Mouse (Mus musculus): Measurements from ENCODE around the gene Abcc3. TPM values are rescaled to one million over a fixed set of nuclear protein-coding genes. Genes with fewer than 3 reads are reported as not detected.

The Abcc3 gene
- polyA plus RNA-seq, 2 experiments: 3.5 to 4.7 TPM

DNA sequence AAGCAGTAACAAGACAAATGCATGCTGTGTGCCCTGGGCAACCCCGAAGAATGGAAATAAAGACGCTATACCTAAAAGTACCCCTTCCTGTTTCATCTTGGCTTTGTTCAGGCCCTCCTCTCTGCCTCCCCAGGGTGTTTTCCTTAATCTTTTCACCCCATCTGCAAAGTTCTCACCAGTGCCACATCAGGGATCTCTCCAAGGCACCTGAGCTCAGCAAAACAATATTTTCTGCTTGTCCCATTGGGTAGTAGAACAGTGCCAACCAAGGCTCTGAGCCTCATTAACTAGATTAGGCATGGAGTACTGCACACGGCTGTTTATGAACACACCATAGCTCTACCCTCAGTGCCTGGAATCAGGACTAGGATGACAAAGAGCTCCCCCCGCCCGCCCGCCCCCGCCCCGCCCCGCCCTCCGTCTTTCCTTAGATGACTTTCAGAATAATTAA is 65.8 kb downstream of the Abcc3 start:
- WGBS (ENCODE audit: insufficient replicate concordance): 23% methylated on average over 10 of the region's 10 CpGs
- no peak for DNase-seq (ENCODE audit: low read depth in 3 of 3, low spot score in 3 of 3)
- ATAC-seq (ENCODE audit: insufficient read depth): no peak
- Histone ChIP-seq H3K36me3 (replicated peaks; ENCODE audit: control insufficient read depth, insufficient read depth, low read depth) (no peaks in the 10 kb centered on the region), H3K4me2 (ENCODE audit: low read depth) (peak overlapping the region; percentile 86), H3K27ac (no peak overlapping the region), H3K4me1 (replicated peaks; ENCODE audit: control insufficient read depth in 2 of 2, insufficient read depth in 2 of 2, low read length in 1 of 2) (peaks cover 22 to 23% of the 10 kb centered on the region in 2 experiments), H3K4me3 (ENCODE audit: insufficient read depth in 1 of 2, low read depth in 2 of 2, low read length in 2 of 2) (no peak overlapping the region; a peak in 1 of 4 replicates), H3K27me3 (ENCODE audit: control insufficient read depth, insufficient read depth, low read length) (no peaks in the 10 kb centered on the region), H3K9ac (replicated peaks) (no peak overlapping the region), H3K9me3 (ENCODE audit: control insufficient read depth, low read length) (no peaks in the 10 kb centered on the region)
- no peak for TF ChIP-seq CTCF (IDR thresholded peaks at IDR 0.05; ENCODE audit: low read depth)
- TF ChIP-seq EP300 (IDR thresholded peaks at IDR 0.05; ENCODE audit: low read depth): no peak

DNA sequence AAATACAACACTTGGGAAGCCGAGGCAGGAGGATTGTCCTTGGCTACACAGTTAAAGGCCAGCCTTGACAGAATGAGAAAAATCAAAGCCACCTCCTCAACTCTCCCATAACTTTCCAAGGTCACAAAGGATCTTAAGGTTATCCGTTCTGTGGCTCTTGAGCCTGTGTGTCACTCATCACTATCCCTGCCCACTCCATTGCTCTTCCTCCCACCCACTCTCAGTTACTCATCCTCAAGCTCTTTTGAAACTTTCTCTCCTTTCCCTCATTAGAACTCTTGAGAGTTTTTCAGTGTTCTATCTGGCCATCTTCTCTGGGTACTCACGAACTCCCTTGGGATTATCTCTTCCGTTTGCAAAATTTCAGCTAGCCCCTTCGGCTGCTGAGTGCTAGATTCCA is 68.2 kb downstream of the Abcc3 start:
- TF ChIP-seq CTCF (IDR thresholded peaks at IDR 0.05; ENCODE audit: low read depth) (no peak), EP300 (IDR thresholded peaks at IDR 0.05; ENCODE audit: low read depth) (no peak)
- no peaks in the 10 kb centered on the region for H3K9me3 ChIP-seq (ENCODE audit: control insufficient read depth, low read length)
- H3K36me3 ChIP-seq (replicated peaks; ENCODE audit: control insufficient read depth, insufficient read depth, low read depth): no peaks in the 10 kb centered on the region
- no peak overlapping the region for H3K9ac ChIP-seq (replicated peaks)
- DNase-seq (ENCODE audit: low read depth in 3 of 3, low spot score in 3 of 3): no peak
- no peak overlapping the region for H3K27ac ChIP-seq
- no peak for ATAC-seq (ENCODE audit: insufficient read depth)
- H3K4me3 ChIP-seq (ENCODE audit: insufficient read depth in 1 of 2, low read depth in 2 of 2, low read length in 2 of 2): no peak overlapping the region
- H3K4me2 ChIP-seq (ENCODE audit: low read depth): no peak overlapping the region
- WGBS (ENCODE audit: insufficient replicate concordance): 78% methylated on average over 5 of the region's 5 CpGs
- H3K27me3 ChIP-seq (ENCODE audit: control insufficient read depth, insufficient read depth, low read length): no peaks in the 10 kb centered on the region
- H3K4me1 ChIP-seq (replicated peaks; ENCODE audit: control insufficient read depth in 2 of 2, insufficient read depth in 2 of 2, low read length in 1 of 2): peaks cover 22 to 24% of the 10 kb centered on the region in 2 experiments

DNA sequence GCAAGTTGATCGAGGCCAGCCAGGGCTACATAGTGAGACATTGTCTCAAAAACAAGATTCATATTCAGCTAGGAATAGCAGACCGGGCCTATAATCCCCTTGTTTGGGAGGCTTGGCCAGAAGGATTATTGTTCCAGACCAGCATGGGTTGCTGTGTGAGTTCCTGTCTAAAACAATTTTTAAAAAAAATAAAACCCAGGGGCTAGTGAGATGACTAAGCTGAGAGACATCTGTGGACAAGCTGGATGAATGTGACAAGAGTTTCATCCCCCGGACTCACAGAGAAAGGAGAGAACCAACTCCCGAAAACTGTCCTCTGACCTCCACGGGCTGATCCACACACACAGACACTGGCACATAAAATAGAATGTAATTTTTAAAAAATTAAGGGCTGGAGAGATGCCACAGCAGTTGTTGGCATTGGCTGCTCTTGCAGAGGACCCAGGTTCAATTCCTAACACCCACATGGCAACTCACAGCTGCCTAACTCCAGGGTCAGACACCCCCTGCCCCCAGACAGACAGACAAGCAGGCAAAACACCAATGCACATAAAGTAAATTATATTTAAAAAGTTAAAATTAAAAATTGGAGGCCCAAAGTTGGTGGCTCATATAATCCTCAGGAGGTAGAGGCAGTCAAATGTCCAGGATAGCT is 69.4 kb downstream of the Abcc3 start:
- Histone ChIP-seq H3K9ac (replicated peaks) (no peak overlapping the region), H3K4me3 (ENCODE audit: insufficient read depth in 1 of 2, low read depth in 2 of 2, low read length in 2 of 2) (no peak overlapping the region), H3K9me3 (ENCODE audit: control insufficient read depth, low read length) (no peaks in the 10 kb centered on the region), H3K4me1 (replicated peaks; ENCODE audit: control insufficient read depth in 2 of 2, insufficient read depth in 2 of 2, low read length in 1 of 2) (peaks cover 24 to 30% of the 10 kb centered on the region in 2 experiments), H3K27ac (no peak overlapping the region; the same call in 1 of the 2 replicates), H3K4me2 (ENCODE audit: low read depth) (no peak overlapping the region; the same call in 1 of the 2 replicates), H3K27me3 (ENCODE audit: control insufficient read depth, insufficient read depth, low read length) (no peaks in the 10 kb centered on the region), H3K36me3 (replicated peaks; ENCODE audit: control insufficient read depth, insufficient read depth, low read depth) (peaks cover 6% of the 10 kb centered on the region)
- DNase-seq (ENCODE audit: low read depth in 3 of 3, low spot score in 3 of 3) (no peak), ATAC-seq (ENCODE audit: insufficient read depth) (no peak)
- 80% methylated on average over 5 of the region's 5 CpGs for whole genome bisulfite sequencing (ENCODE audit: insufficient replicate concordance)
- TF ChIP-seq EP300 (IDR thresholded peaks at IDR 0.05; ENCODE audit: low read depth) (no peak), CTCF (IDR thresholded peaks at IDR 0.05; ENCODE audit: low read depth) (no peak)

DNA sequence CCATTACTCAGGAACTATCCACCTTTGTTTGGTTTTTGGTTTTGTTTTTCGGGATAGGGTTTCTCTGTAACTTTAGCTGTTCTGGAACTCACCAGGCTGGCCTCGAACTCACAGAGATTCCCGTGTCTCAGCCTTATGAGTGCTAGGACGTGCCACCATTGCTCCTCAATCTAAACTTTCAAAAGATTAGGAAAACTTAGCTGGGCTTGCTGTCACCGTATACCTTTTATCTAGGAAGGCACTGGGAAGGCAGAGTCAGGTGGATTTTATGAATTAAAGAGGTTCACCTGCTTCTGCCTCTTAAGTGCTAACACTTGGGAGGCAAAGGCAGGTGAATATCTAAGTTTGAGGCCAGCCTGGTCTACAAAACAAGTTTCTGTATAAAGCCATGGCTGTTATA is 70.2 kb downstream of the Abcc3 start:
- peak overlapping the region; percentile 99 for H3K9ac ChIP-seq (replicated peaks)
- peak overlapping the region; percentile 85 for H3K4me2 ChIP-seq (ENCODE audit: low read depth)
- DNase-seq (ENCODE audit: low read depth in 3 of 3, low spot score in 3 of 3): no peak
- H3K27ac ChIP-seq: peak overlapping the region; percentile 95
- no peaks in the 10 kb centered on the region for H3K27me3 ChIP-seq (ENCODE audit: control insufficient read depth, insufficient read depth, low read length)
- whole genome bisulfite sequencing (ENCODE audit: insufficient replicate concordance): 35% methylated on average over 5 of the region's 5 CpGs
- TF ChIP-seq EP300 (IDR thresholded peaks at IDR 0.05; ENCODE audit: low read depth) (no peak), CTCF (IDR thresholded peaks at IDR 0.05; ENCODE audit: low read depth) (no peak)
- no peaks in the 10 kb centered on the region for H3K9me3 ChIP-seq (ENCODE audit: control insufficient read depth, low read length)
- H3K4me3 ChIP-seq (ENCODE audit: insufficient read depth in 1 of 2, low read depth in 2 of 2, low read length in 2 of 2): peak overlapping the region; percentile 99 to 100
- no peak for ATAC-seq (ENCODE audit: insufficient read depth)
- peaks cover 10% of the 10 kb centered on the region for H3K36me3 ChIP-seq (replicated peaks; ENCODE audit: control insufficient read depth, insufficient read depth, low read depth)
- peaks cover 30 to 36% of the 10 kb centered on the region in 2 experiments for H3K4me1 ChIP-seq (replicated peaks; ENCODE audit: control insufficient read depth in 2 of 2, insufficient read depth in 2 of 2, low read length in 1 of 2)

DNA sequence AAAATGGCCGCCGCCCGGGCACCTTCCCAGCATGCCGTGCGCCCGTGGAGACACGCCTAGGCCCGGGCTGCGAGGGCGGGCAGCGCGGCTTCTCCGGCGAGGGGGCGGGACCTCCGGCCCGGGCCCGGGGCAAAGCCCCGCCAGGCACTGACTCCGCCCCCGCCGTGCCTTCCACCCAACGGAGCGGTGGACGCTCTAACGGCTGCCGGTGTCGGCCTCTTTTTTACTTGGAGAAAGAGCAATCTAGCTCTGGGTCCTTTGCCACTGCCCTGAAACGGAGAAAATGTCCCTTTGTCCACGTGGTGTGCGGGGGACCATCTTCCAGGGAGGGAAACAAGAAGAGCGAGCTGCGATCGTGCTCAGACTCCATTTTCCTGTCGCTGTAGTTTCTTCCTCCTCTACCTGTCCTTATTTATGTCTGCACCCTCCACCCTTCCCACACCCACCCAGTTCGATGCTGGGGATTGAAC is 70.8 kb downstream of the Abcc3 start, which contains the start of gene Luc7l3:
TSS of gene Luc7l3 (minus strand) at position 58 of the 470 bp plus-strand sequence.
- DNase-seq (ENCODE audit: low read depth in 3 of 3, low spot score in 3 of 3): peak; percentile 87 to 88 (median 88)
- ATAC-seq (ENCODE audit: insufficient read depth): peak; percentile 95
- H3K27me3 ChIP-seq (ENCODE audit: control insufficient read depth, insufficient read depth, low read length): no peaks in the 10 kb centered on the region
- H3K4me2 ChIP-seq (ENCODE audit: low read depth): peak within 1 kb of the TSS; percentile 85
- peak within 1 kb of the TSS; percentile 99 to 100 for H3K4me3 ChIP-seq (ENCODE audit: insufficient read depth in 1 of 2, low read depth in 2 of 2, low read length in 2 of 2)
- under 1% methylated on average over 36 of the region's 36 CpGs for WGBS (ENCODE audit: insufficient replicate concordance)
- peak within 1 kb of the TSS; percentile 95 for H3K27ac ChIP-seq
- TF ChIP-seq EP300 (IDR thresholded peaks at IDR 0.05; ENCODE audit: low read depth): 0 out of 2 replicates have a peak, but pooled peaks have one; percentile 0
- no peak for TF ChIP-seq CTCF (IDR thresholded peaks at IDR 0.05; ENCODE audit: low read depth)
- H3K36me3 ChIP-seq (replicated peaks; ENCODE audit: control insufficient read depth, insufficient read depth, low read depth): peaks cover 13% of the 10 kb centered on the region
- peaks cover 32 to 38% of the 10 kb centered on the region in 2 experiments for H3K4me1 ChIP-seq (replicated peaks; ENCODE audit: control insufficient read depth in 2 of 2, insufficient read depth in 2 of 2, low read length in 1 of 2)
- no peaks in the 10 kb centered on the region for H3K9me3 ChIP-seq (ENCODE audit: control insufficient read depth, low read length)
- peak within 1 kb of the TSS; percentile 99 for H3K9ac ChIP-seq (replicated peaks)
